Comparison of ENCODE assay signal across 15 mouse cellular contexts in the genomic region with DNA sequence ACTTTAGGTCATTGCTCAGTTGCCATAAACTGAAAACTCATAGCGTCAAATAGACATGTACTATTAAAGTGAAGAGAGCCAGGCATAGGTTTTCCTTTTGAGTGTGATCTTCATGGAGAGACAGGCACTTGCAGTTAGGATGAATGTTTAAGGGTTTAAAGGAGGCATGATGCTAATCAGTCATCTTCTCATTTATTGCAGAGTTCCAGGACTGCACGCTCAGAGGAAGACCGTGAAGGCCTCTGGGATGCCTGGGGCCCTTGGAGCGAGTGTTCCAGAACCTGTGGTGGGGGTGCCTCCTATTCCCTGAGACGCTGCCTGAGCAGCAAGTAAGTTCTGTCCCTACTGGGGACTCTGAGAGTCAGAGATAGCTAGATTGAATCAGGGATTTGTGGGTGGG.
"Had no signal": no experiment of that assay in that cellular context is flagged by ENCODE, and none has a peak within 500 bp of the region (broad histone marks: within the 10 kb centered on the region; RNA-seq: fewer than 3 reads in every experiment).

No protein-coding gene starts in this region.

- H3K9me3 ChIP-seq: neural tube, embryonic 15.5 days; stomach, embryonic 15.5 days had no signal

- H3K27me3 ChIP-seq: neural tube, embryonic 15.5 days; stomach, embryonic 15.5 days had no signal

- DNase-seq: retina, postnatal 1 day; right cerebral cortex, adult 18-20 months; right cerebral cortex, postnatal 14 days; right cerebral cortex, postnatal 25 days; right cerebral cortex, postnatal 4 days; spleen, adult 18-20 months; thymus, adult 18-20 months; thymus, adult 2 months; thymus, postnatal 14 days; thymus, postnatal 25 days; thymus, postnatal 36 days; thymus, postnatal 4 days had no signal

- H3K9ac ChIP-seq: neural tube, embryonic 15.5 days; stomach, embryonic 15.5 days had no signal

- H3K4me3 ChIP-seq: neural tube, embryonic 15.5 days; stomach, embryonic 15.5 days had no signal

- H3K36me3 ChIP-seq: neural tube, embryonic 15.5 days; stomach, embryonic 15.5 days had no signal

- H3K4me2 ChIP-seq: neural tube, embryonic 15.5 days; stomach, embryonic 15.5 days had no signal

- H3K4me1 ChIP-seq: neural tube, embryonic 15.5 days; stomach, embryonic 15.5 days had no signal

- H3K27ac ChIP-seq: neural tube, embryonic 15.5 days; stomach, embryonic 15.5 days; stomach, postnatal 0 days had no signal
